Mouse (Mus musculus) MEL (cell line): ENCODE results near the gene Acsm1.

ENCODE experiments used
- CHD1 ChIP-seq: IDR thresholded peaks from 2 replicates; pipeline ENCODE4 v1.6.1; 2012; ENCODE audit warnings: low read depth, mild to moderate bottlenecking, inconsistent platforms, low read length, improper control_type of control experiment
- CHD2 ChIP-seq: IDR thresholded peaks from 2 replicates; pipeline ENCODE4 v1.6.1; 2011; ENCODE audit warnings: low read length, improper control_type of control experiment
- EP300 ChIP-seq, 2 experiments: IDR thresholded peaks; 2 replicates each; pipeline ENCODE4 v1.6.1; 2011; ENCODE audit warnings: improper control_type of control experiment in 2 of 2, low read length in 2 of 2, low read depth in 1 of 2, mild to moderate bottlenecking in 1 of 2
- TBP ChIP-seq: IDR thresholded peaks from 2 replicates; pipeline ENCODE4 v1.8.0; 2011; ENCODE audit warnings: low read depth, low read length, improper control_type of control experiment
- USF1 ChIP-seq: IDR thresholded peaks from 2 replicates; pipeline ENCODE4 v1.6.1; 2014; ENCODE audit warnings: low read depth, mild to moderate bottlenecking, inconsistent platforms, low read length, improper control_type of control experiment, moderate library complexity
- ZC3H11A ChIP-seq: IDR thresholded peaks from 2 replicates; pipeline ENCODE4 v1.6.1; 2012; ENCODE audit warnings: low read depth, mild to moderate bottlenecking, inconsistent platforms, low read length, improper control_type of control experiment

DNA sequence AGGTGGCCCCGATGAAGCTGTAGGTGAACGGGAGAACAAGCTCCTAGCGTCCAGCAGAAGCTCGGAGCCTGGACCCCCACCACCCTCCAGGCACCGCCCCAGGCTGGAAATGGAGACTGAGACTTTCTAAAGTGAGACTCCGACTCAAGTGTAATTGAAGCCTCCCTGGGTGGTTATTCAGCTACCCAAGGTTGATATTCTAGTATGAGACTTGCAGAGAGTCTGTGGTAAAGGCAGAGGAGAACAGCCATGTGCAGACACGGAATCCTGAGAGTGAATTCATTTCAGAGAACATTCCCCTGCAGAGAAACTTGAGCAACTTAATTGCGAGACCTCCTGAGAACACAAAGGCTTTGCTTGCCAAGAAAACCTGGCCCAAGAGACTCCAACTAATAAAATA is 73.3 kb downstream of the Acsm1 start:
- TF ChIP-seq EP300 (IDR thresholded peaks at IDR 0.05; ENCODE audit: low read depth in 1 of 2, low read length in 2 of 2) (no peak), ZC3H11A (no peak), CHD1 (no peak), TBP (no peak), CHD2 (no peak), USF1 (no peak)
